Mouse (Mus musculus): ENCODE measurements at regions not wholly inside any gene's neighbourhood (a gene's known extent, or its start where the extent isn't known, plus 50 kb on each side); places are given as distances from the start of the nearest gene placed in this dataset.

GRCm38 (mm10) chr13:41709475-41710227 is 103.9 kb downstream of the Tmem170b start:
- ATAC-seq (no peak), DNase-seq (ENCODE audit: low read depth, low spot score) (no peak)
- peak; percentile 82 for TF ChIP-seq CTCF (IDR thresholded peaks at IDR 0.05)
- POLR2A ChIA-PET = interaction anchor here (1.4 kb wide), 1 partner anchor 592 kb away, joined by 3 read pairs; the partner anchor contains the start of gene Edn1
- CTCF ChIA-PET = interaction anchor here (1.0 to 1.4 kb wide), 3 partner anchors 49 to 535 kb away, joined by 3 to 4 read pairs (median 3); no protein-coding TSS in a partner anchor
- H3K27me3 ChIP-seq = no peaks in the 10 kb centered on the region
- in situ Hi-C loops (cut with MboI; ENCODE audit: low pct_unique_long_range_greater_than_20kb) = loop anchor here (5.0 to 10.0 kb wide), 2 partner anchors 65 to 538 kb away; no protein-coding TSS in a partner anchor

- no peak for TF ChIP-seq CTCF (IDR thresholded peaks at IDR 0.05)
- no peaks in the 10 kb centered on the region for H3K27me3 ChIP-seq
- in situ Hi-C loops (cut with MboI; ENCODE audit: low pct_unique_long_range_greater_than_20kb) = loop anchor here (5.0 kb wide), 1 partner anchor 535 kb away; no protein-coding TSS in a partner anchor
- CTCF ChIA-PET = no interaction called here
- ATAC-seq (no peak), DNase-seq (ENCODE audit: low read depth, low spot score) (no peak)
- POLR2A ChIA-PET = no interaction called here
Observed at GRCm38 (mm10) chr13:41712616-41713015, 106.9 kb downstream of the Tmem170b start.

All from Patski (cell line).